Mouse (Mus musculus): ENCODE results near the gene Krtap10-10. TPM values are rescaled to one million over a fixed set of nuclear protein-coding genes. Genes with fewer than 3 reads are reported as not detected.
"Not testable (repeated sequence)": the region's sequence is repeated elsewhere in the genome, so short reads cannot be mapped to it uniquely, and the experiment has no call there.

Gene Krtap10-10
- polyA plus RNA-seq (2015; fragmentation: Nextera tagmentation; extraction: Ambion mirVana) = not detected in 2 replicates

DNA sequence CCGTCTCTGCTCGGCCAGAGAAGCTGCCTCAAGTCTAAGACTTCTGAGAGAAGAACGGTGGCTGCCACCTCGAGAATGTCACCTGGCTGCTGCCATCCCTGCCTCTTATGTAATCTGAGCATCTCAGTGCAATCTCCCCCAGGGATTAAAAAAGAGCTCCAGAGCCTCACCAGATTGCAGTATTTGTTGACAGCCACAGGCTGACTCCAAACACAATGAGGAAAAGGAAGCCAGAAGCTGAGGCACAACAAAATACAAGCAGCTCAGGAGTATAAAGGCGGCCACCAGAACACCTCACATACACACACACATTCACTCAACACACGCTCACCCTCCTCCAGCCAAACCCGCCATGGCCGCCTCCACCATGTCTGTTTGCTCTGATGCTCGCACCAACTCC, at the start of gene Krtap10-10:
Krtap10-10 (plus strand) TSS at position 301 of the 400 bp plus-strand sequence.
- H3K4me2 ChIP-seq (replicated peaks) = no peak within 1 kb of the TSS
- no peak within 1 kb of the TSS for H3K27ac ChIP-seq
- WGBS = 67% methylated on average over 9 of the region's 9 CpGs
- no peaks in the 10 kb centered on the region for H3K9me3 ChIP-seq
- H3K36me3 ChIP-seq = no peaks in the 10 kb centered on the region
- H3K4me1 ChIP-seq = no peaks in the 10 kb centered on the region
- no peaks in the 10 kb centered on the region for H3K27me3 ChIP-seq
- no peak within 1 kb of the TSS for H3K4me3 ChIP-seq
- H3K9ac ChIP-seq = no peak within 1 kb of the TSS
- ATAC-seq (ENCODE audit: low FRiP score, low read depth) = no peak

DNA sequence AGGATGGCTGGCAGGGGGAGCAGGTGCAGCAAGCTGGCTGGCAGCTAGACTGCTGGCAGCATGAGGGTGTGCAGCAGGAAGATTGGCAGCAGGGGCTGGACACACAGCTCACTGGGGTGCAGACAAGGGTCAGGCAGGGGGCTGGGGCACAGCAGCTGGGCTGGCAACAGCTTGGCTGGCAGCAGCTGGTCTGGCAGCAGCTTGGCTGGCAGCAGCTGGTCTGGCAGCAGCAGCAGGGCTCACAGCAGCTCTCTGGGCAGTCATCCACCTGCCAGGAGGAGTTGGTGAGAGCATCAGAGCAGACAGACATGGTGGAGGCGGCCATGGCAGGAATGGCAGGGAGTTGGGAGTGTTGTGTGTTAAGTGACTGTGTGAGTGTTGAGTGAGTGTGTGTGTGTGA, 47.9 kb upstream of the Krtap10-10 start, which contains the start of gene Gm7137:
Gm7137 (minus strand) TSS at position 325 of the 400 bp plus-strand sequence.
- ATAC-seq (ENCODE audit: low FRiP score, low read depth); H3K27ac ChIP-seq; H3K4me1 ChIP-seq; H3K4me3 ChIP-seq; H3K9ac ChIP-seq; H3K36me3 ChIP-seq; H3K9me3 ChIP-seq; H3K27me3 ChIP-seq; H3K4me2 ChIP-seq (replicated peaks): not testable (repeated sequence)
- WGBS = 63% methylated on average over 1 of the region's 1 CpGs

DNA sequence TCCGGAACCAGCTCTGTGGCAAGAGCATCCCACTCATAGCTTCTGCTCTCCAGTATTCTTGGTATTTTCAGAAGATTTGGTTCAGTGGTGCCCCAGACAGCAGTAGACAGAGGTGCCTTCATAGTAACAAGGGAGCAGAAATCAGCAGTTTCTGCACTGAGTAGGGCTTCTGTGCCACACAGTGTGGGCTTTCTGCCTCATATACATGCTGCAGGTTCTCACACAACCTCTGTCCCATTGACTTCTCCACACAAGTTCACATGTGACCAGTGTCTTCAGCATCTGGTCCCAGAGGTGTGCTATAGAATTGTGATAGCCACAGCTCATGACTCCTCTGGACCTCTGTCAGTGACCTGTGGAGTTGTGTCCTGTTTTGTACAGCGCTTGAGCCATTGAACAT, 47.1 kb upstream of the Krtap10-10 start:
- ATAC-seq (ENCODE audit: low FRiP score, low read depth) = no peak
- 75% methylated on average over 2 of the region's 2 CpGs for WGBS
- Histone ChIP-seq H3K4me2 (replicated peaks) (no peak overlapping the region), H3K27ac (no peak overlapping the region), H3K4me3 (no peak overlapping the region), H3K36me3 (no peaks in the 10 kb centered on the region), H3K9ac (no peak overlapping the region), H3K27me3 (no peaks in the 10 kb centered on the region), H3K9me3 (no peaks in the 10 kb centered on the region), H3K4me1 (0 out of 2 replicates have a peak, but pooled peaks cover under 1% of the 10 kb centered on the region)

DNA sequence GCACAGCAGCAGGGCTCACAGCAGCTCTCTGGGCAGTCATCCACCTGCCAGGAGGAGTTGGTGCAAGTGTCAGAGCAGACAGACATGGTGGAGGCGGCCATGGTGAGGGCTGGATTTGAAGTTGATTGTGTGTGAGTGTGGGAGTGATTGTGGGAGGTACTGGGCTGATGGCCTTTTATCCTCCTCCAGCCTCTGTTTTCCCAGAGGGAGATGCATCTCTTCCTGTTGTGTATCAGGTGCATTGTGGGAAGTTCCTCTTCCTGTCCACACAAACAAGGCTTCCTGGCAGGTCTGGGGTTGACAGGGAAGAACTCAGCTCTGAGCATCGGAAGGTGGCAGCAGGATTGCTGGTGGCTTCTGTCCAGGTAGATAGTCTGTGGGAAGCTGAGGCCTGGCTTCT, 40.8 kb upstream of the Krtap10-10 start, which contains the start of gene Gm9639:
Gm9639 (minus strand) TSS at position 101 of the 400 bp plus-strand sequence.
- no peaks in the 10 kb centered on the region for H3K36me3 ChIP-seq
- no peaks in the 10 kb centered on the region for H3K9me3 ChIP-seq
- H3K27me3 ChIP-seq = no peaks in the 10 kb centered on the region
- H3K4me1 ChIP-seq = peaks cover 22% of the 10 kb centered on the region
- no peak within 1 kb of the TSS for H3K27ac ChIP-seq
- no peak within 1 kb of the TSS for H3K4me3 ChIP-seq
- 53% methylated on average over 2 of the region's 2 CpGs for WGBS
- ATAC-seq (ENCODE audit: low FRiP score, low read depth) = no peak
- no peak within 1 kb of the TSS for H3K9ac ChIP-seq
- no peak within 1 kb of the TSS for H3K4me2 ChIP-seq (replicated peaks)

DNA sequence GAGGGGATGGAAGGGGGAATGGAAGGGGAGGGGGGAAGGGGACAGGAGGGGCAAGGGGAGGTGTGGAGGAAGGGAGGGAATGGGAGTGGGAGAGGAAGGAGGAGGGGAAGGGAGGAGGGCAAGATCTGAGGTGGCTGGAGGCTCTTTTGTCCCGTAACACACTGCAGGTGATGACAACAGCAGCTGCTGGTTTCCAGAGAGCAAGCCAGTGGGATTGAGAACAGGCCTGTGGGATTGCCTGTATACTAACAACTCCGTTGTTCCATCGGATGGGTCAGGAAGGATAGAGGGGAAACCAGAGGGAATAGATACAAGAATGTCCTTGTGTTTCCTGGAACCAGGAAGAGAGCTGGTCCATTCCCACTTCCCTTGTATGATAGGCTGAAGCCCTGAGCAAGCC, 38.1 kb upstream of the Krtap10-10 start:
- H3K4me3 ChIP-seq = no peak overlapping the region
- H3K27ac ChIP-seq = no peak overlapping the region
- no peak overlapping the region for H3K9ac ChIP-seq
- no peak for ATAC-seq (ENCODE audit: low FRiP score, low read depth)
- WGBS = 20% methylated on average over 3 of the region's 3 CpGs
- H3K27me3 ChIP-seq = no peaks in the 10 kb centered on the region
- H3K4me2 ChIP-seq (replicated peaks) = no peak overlapping the region
- no peaks in the 10 kb centered on the region for H3K9me3 ChIP-seq
- H3K4me1 ChIP-seq = peaks cover 22% of the 10 kb centered on the region
- H3K36me3 ChIP-seq = no peaks in the 10 kb centered on the region

DNA sequence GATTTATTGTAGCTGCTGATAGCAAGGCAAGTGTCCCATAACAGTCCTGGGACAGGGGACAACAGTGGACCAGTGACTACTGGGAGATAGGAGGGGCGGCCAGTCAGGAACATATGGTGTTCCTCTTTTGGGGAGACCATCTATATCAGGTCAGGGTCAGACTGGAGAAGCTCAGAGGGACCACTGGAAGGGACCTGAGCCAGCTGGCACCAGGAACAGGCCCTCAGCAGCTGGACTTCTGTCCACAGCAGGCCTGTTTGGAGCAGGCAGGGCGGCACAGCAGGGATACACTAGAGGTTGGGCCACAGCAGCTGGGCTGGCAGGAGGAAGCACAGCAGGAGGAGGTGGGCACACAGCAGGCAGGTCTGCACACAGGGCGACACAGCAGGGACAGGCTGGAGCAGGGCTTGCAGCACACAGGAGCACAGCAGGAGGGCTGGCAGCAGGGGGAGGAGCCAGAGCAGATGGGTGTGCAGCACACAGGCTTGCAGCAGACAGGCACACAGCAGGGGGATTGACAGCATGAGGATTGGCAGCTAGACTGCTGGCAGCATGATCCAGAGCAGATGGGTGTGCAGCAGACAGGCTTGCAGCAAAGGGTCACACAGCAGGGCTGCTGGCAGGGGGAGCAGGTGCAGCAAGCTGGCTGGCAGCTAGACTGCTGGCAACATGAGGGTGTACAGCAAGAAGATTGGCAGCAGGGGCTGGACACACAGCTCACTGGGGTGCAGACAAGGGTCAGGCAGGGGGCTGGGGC, 37.4 kb upstream of the Krtap10-10 start:
- not testable (repeated sequence) for ATAC-seq (ENCODE audit: low FRiP score, low read depth); H3K4me3 ChIP-seq; H3K4me2 ChIP-seq (replicated peaks); H3K9me3 ChIP-seq; H3K9ac ChIP-seq; H3K27me3 ChIP-seq; H3K36me3 ChIP-seq; H3K27ac ChIP-seq
- peaks cover 22% of the 10 kb centered on the region for H3K4me1 ChIP-seq
- WGBS = 28% methylated on average over 3 of the region's 3 CpGs

DNA sequence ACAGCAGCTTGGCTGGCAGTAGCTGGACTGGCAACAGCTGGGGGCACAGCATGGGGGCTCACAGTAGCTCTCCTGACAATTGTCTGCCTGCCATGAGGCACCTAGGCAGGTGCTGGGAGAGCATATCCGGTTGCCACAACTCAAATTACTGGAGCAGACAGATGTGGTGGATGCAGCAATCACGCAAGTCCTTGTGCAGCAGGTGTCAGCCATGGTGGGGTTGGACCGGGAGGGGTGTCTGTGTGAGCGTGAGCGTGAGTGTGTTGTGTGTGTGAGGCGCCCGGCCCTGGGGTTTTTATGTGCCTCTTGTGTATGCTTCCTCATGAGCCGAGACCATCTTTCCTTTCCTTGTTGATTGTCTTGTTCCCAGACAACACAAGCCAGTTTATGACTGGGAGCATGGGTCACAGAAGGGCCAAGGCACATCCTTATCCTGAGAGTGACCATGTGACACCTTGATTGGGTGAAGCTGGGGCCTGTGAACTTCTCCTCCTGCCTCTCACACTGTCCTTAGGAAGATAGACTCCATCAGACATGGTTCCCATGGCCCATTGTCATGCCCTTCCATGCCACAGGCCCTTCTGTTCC, 36.7 kb upstream of the Krtap10-10 start, which contains the start of gene Gm19668:
Gm19668 (minus strand) TSS at position 213 of the 588 bp plus-strand sequence.
- peak; percentile 59; the same call in 1 of the 2 replicates for ATAC-seq (ENCODE audit: low FRiP score, low read depth)
- 45% methylated on average over 8 of the region's 8 CpGs for WGBS
- no peaks in the 10 kb centered on the region for H3K27me3 ChIP-seq
- H3K9me3 ChIP-seq = no peaks in the 10 kb centered on the region
- no peak within 1 kb of the TSS for H3K4me2 ChIP-seq (replicated peaks)
- H3K36me3 ChIP-seq = no peaks in the 10 kb centered on the region
- H3K27ac ChIP-seq = no peak within 1 kb of the TSS
- no peak within 1 kb of the TSS for H3K9ac ChIP-seq
- peaks cover 18% of the 10 kb centered on the region for H3K4me1 ChIP-seq
- no peak within 1 kb of the TSS for H3K4me3 ChIP-seq

DNA sequence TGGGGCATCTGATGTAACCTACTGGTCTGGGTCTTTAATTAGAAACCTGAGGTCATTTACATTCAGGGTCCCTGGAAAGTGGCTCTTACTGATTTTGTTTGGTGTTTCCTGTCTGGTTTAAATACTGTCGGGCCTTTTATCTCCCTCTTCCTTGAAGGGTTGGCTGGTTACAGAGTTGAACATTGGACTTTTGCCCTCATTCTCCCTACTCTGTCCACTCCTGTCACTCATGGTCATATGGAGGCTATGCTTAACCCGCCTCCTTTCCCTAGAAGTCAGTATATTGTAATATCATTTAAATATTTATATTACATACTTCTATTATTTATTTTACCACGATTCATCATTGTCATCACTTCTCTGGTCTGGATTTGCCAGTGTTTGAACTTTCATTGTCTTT, 31.7 kb upstream of the Krtap10-10 start:
- H3K4me3 ChIP-seq = no peak overlapping the region
- H3K4me1 ChIP-seq = peaks cover 2% of the 10 kb centered on the region; the same call in 1 of the 2 replicates
- no peaks in the 10 kb centered on the region for H3K36me3 ChIP-seq
- no peak overlapping the region for H3K9ac ChIP-seq
- 72% methylated on average over 3 of the region's 3 CpGs for WGBS
- H3K4me2 ChIP-seq (replicated peaks) = no peak overlapping the region
- H3K27me3 ChIP-seq = no peaks in the 10 kb centered on the region
- no peak for ATAC-seq (ENCODE audit: low FRiP score, low read depth)
- no peak overlapping the region for H3K27ac ChIP-seq
- H3K9me3 ChIP-seq = no peaks in the 10 kb centered on the region; the same call in 1 of the 2 replicates

DNA sequence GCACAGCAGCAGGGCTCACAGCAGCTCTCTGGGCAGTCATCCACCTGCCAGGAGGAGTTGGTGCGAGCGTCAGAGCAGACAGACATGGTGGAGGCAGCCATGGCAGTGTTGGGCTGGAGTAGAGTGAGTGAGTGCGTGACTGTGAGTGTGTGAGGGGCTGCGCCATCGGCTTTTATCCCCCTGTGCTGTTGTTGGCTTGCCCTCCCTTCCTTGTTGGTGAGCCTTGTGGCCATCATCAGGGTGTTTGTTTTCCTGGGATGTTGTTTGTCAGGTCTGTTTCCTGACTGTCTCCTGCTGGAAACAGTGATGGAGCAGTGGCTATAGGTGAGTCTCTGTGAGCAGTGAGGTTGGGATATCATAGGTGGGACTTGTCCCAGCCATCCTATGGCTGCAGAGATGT, 24.0 kb upstream of the Krtap10-10 start, which contains the start of gene Gm9507:
Gm9507 (minus strand) TSS at position 101 of the 400 bp plus-strand sequence.
- Histone ChIP-seq H3K4me2 (replicated peaks) (no peak within 1 kb of the TSS), H3K4me3 (no peak within 1 kb of the TSS), H3K27me3 (no peaks in the 10 kb centered on the region), H3K9ac (no peak within 1 kb of the TSS), H3K4me1 (no peaks in the 10 kb centered on the region), H3K36me3 (no peaks in the 10 kb centered on the region), H3K27ac (no peak within 1 kb of the TSS), H3K9me3 (peaks cover 8% of the 10 kb centered on the region; the same call in 1 of the 2 replicates)
- 63% methylated on average over 5 of the region's 5 CpGs for WGBS
- ATAC-seq (ENCODE audit: low FRiP score, low read depth) = no peak

DNA sequence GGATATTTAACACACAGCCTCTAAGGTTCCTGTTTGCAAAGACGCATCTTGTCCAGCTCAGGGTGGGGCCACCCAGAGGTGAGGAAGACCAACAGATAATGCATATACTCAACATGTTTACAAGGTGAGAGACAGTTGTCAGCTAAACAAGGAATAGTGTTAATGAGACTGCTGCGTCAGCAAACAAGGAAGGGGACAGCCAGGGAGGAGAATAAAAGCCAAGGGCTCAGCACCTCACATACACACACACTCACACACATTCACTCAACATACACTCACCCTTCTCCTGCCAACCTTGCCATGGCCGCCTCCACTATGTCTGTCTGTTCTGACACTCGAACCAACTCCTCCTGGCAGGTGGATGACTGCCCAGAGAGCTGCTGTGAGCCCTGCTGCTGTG, 21.4 kb upstream of the Krtap10-10 start, which contains the start of gene Gm2696:
Gm2696 (plus strand) TSS at position 301 of the 400 bp plus-strand sequence.
- no peak within 1 kb of the TSS for H3K4me2 ChIP-seq (replicated peaks)
- H3K4me1 ChIP-seq = no peaks in the 10 kb centered on the region
- no peak within 1 kb of the TSS for H3K9ac ChIP-seq
- no peaks in the 10 kb centered on the region for H3K36me3 ChIP-seq
- H3K27me3 ChIP-seq = no peaks in the 10 kb centered on the region
- no peak for ATAC-seq (ENCODE audit: low FRiP score, low read depth)
- no peak within 1 kb of the TSS for H3K4me3 ChIP-seq
- H3K27ac ChIP-seq = no peak within 1 kb of the TSS
- 0 out of 2 replicates have a peak, but pooled peaks cover 8% of the 10 kb centered on the region for H3K9me3 ChIP-seq
- WGBS = 58% methylated on average over 4 of the region's 4 CpGs

DNA sequence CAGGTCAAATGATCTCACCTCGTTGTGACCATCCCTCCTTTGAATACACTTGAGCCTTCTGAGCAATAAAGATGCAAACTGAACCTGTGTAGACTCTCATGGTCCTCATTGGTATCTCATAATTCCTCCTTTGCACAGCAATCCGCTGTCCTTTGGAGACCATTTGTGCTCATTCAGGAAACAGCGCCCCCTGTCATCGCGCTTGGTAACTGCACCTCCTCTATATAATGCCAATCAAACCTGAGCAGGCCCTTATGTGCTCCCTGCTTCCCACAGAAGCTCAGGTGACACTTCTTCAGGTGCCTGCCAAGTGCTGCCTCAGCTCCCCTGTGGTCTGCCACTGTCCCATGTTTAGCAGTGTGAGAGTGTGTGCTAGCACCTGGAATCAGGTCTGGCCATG, 20.2 kb upstream of the Krtap10-10 start:
- Histone ChIP-seq H3K9me3 (no peaks in the 10 kb centered on the region), H3K4me1 (no peaks in the 10 kb centered on the region), H3K4me3 (no peak overlapping the region), H3K27ac (no peak overlapping the region), H3K27me3 (no peaks in the 10 kb centered on the region), H3K36me3 (no peaks in the 10 kb centered on the region), H3K9ac (no peak overlapping the region), H3K4me2 (replicated peaks) (no peak overlapping the region)
- WGBS = 25% methylated on average over 5 of the region's 5 CpGs
- no peak for ATAC-seq (ENCODE audit: low FRiP score, low read depth)

DNA sequence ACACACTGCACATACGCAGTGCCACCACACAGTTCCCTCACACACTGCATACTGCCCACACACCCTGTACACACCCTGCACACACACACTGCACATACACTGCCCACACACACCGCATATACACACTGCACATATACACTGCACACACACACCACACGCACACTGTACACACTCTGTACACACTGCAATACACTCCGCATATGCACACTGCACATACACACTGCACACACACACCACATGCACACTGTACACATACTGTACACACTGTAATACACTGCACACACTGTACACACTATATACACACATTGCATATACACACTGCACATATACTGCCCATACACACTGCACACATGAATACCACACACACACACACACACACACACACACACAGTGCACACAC, 17.2 kb upstream of the Krtap10-10 start:
- ATAC-seq (ENCODE audit: low FRiP score, low read depth) = no peak
- H3K9ac ChIP-seq = no peak overlapping the region
- no peaks in the 10 kb centered on the region for H3K27me3 ChIP-seq
- H3K36me3 ChIP-seq = no peaks in the 10 kb centered on the region
- no peak overlapping the region for H3K4me3 ChIP-seq
- 95% methylated on average over 4 of the region's 4 CpGs for WGBS
- no peak overlapping the region for H3K27ac ChIP-seq
- no peaks in the 10 kb centered on the region for H3K4me1 ChIP-seq
- 0 out of 2 replicates have a peak, but pooled peaks cover 2% of the 10 kb centered on the region for H3K9me3 ChIP-seq
- H3K4me2 ChIP-seq (replicated peaks) = no peak overlapping the region

Data from limb, embryonic 13.5 days (tissue).